ENCODE assay signal across 23 mouse cellular contexts in genomic region chr6:54337321-54337720, GRCm38 (mm10). TPM values are rescaled to one million over a fixed set of nuclear protein-coding genes. Genes with fewer than 3 reads are reported as not detected.
DNase-seq lines count a peak whose midpoint lies in the region; ATAC-seq lines count a peak whose summit lies in the region.
"Had no signal": no experiment of that assay in that cellular context is flagged by ENCODE, and none has a peak within 500 bp of the region (broad histone marks: within the 10 kb centered on the region; RNA-seq: fewer than 3 reads in every experiment).

No protein-coding gene starts in this region.

- no peak for ATAC-seq in midbrain, embryonic 11.5 days (ENCODE audit: low FRiP score)
- ATAC-seq in midbrain, embryonic 13.5 days = no peak
- no peak for ATAC-seq in erythroid progenitor cell, adult 5-6 weeks (replicated peaks; ENCODE audit: low FRiP score, poor library complexity, severe bottlenecking)
- ATAC-seq: forebrain, embryonic 15.5 days; hindbrain, embryonic 16.5 days; intestine, embryonic 16.5 days had no signal

- no peaks in the 10 kb centered on the region for H3K36me3 ChIP-seq in midbrain, embryonic 11.5 days (ENCODE audit: control insufficient read depth, insufficient read depth, low read length)
- no peaks in the 10 kb centered on the region for H3K36me3 ChIP-seq in midbrain, embryonic 13.5 days
- H3K36me3 ChIP-seq: forebrain, embryonic 15.5 days; heart, embryonic 10.5 days; limb, embryonic 15.5 days; neural tube, embryonic 12.5 days had no signal

- no peak overlapping the region for H3K9ac ChIP-seq in midbrain, embryonic 11.5 days (ENCODE audit: low read length)
- H3K9ac ChIP-seq in midbrain, embryonic 13.5 days (replicated peaks) = no peak overlapping the region
- H3K9ac ChIP-seq: forebrain, embryonic 15.5 days; limb, embryonic 15.5 days; liver, embryonic 14.5 days; lung, embryonic 14.5 days; neural tube, embryonic 12.5 days had no signal

- 88% methylated on average over 6 of the region's 6 CpGs for WGBS in midbrain, embryonic 11.5 days
- 88% methylated on average over 6 of the region's 6 CpGs for WGBS in midbrain, embryonic 13.5 days

- H3K4me3 ChIP-seq in midbrain, embryonic 11.5 days (ENCODE audit: low read depth, low read length) = no peak overlapping the region
- no peak overlapping the region for H3K4me3 ChIP-seq in midbrain, embryonic 13.5 days (replicated peaks)
- H3K4me3 ChIP-seq: forebrain, embryonic 15.5 days; heart, embryonic 10.5 days; limb, embryonic 15.5 days; neural tube, embryonic 12.5 days had no signal

- no peaks in the 10 kb centered on the region for H3K27me3 ChIP-seq in midbrain, embryonic 11.5 days (ENCODE audit: control insufficient read depth, insufficient read depth, low read length)
- peaks cover 8% of the 10 kb centered on the region; the same call in 1 of the 2 replicates for H3K27me3 ChIP-seq in midbrain, embryonic 13.5 days
- H3K27me3 ChIP-seq: forebrain, embryonic 15.5 days; neural tube, embryonic 12.5 days had no signal

- no peak overlapping the region for H3K27ac ChIP-seq in midbrain, embryonic 11.5 days (ENCODE audit: low read depth, low read length)
- no peak overlapping the region for H3K27ac ChIP-seq in midbrain, embryonic 13.5 days
- H3K27ac ChIP-seq: forebrain, embryonic 15.5 days; heart, embryonic 10.5 days; limb, embryonic 15.5 days; liver, embryonic 14.5 days; neural tube, embryonic 12.5 days; stomach, postnatal 0 days had no signal

- peaks cover 5% of the 10 kb centered on the region for H3K4me1 ChIP-seq in midbrain, embryonic 11.5 days (ENCODE audit: control insufficient read depth, insufficient read depth, low read length)
- peaks cover 17% of the 10 kb centered on the region for H3K4me1 ChIP-seq in midbrain, embryonic 13.5 days (replicated peaks)
- H3K4me1 ChIP-seq: heart, embryonic 10.5 days had no signal

- no peak overlapping the region for H3K4me2 ChIP-seq in midbrain, embryonic 11.5 days
- no peak overlapping the region for H3K4me2 ChIP-seq in midbrain, embryonic 13.5 days (replicated peaks)
- H3K4me2 ChIP-seq: forebrain, embryonic 15.5 days; limb, embryonic 15.5 days; lung, embryonic 14.5 days; neural tube, embryonic 12.5 days had no signal

- DNase-seq in midbrain, embryonic 11.5 days (ENCODE audit: low spot score, missing footprints) = peak; percentile 10
- peak; percentile 80 for DNase-seq in cerebellum, adult 9-10 months
- DNase-seq in layer of hippocampus, adult 18-20 months (ENCODE audit: low spot score in 2 of 2) = peak; percentile 34 to 72
- DNase-seq in telencephalon, adult 2 months (ENCODE audit: low read depth, low spot score) = peak; percentile 15
- DNase-seq in adrenal gland, adult (ENCODE audit: inconsistent age in 2 of 2, low spot score in 1 of 2) = no peak
- DNase-seq in thymus, postnatal 25 days = no peak
- DNase-seq: adrenal gland, postnatal 10 days; kidney, postnatal 4 days; lung, embryonic 14.5 days; midbrain, embryonic 14.5 days; right cerebral cortex, postnatal 4 days had no signal

- H3K9me3 ChIP-seq in midbrain, embryonic 11.5 days (ENCODE audit: control insufficient read depth, low read length) = no peaks in the 10 kb centered on the region
- no peaks in the 10 kb centered on the region for H3K9me3 ChIP-seq in midbrain, embryonic 13.5 days
- H3K9me3 ChIP-seq: forebrain, embryonic 15.5 days; heart, embryonic 10.5 days; limb, embryonic 15.5 days; neural tube, embryonic 12.5 days had no signal

RNA-seq across cellular contexts. Expression of gene Prr15, which starts 11.7 kb away (rescaled TPM):
- polyA plus RNA-seq in midbrain, embryonic 11.5 days (2014; fragmentation: Nextera tagmentation; extraction: Ambion mirVana) = 0.54 and 0.97 TPM in 2 replicates
- polyA plus RNA-seq in midbrain, embryonic 13.5 days (2015; fragmentation: Nextera tagmentation; extraction: Ambion mirVana) = 1.6 TPM in 2 replicates
- 1 to 10 TPM in 1 of 2 experiments, under 1 TPM in 1; 0.74 to 1.0 TPM for total RNA-seq in layer of hippocampus, adult 18-20 months (2021)
- total RNA-seq in erythroid progenitor cell, adult 5-6 weeks (2015; ENCODE audit: low replicate concordance) = not detected in 2 replicates
- total RNA-seq in erythroid progenitor cell, adult 5-6 weeks (2017; ENCODE audit: low replicate concordance) = not detected in 2 replicates
- total RNA-seq: megakaryocyte, adult 5-6 weeks; MEL had no signal

Comparison
In these comparisons a context has a peak if more than half of its experiments do, and no peak if none do; other contexts are left out.
1. DNase-seq: peak in midbrain, embryonic 11.5 days (single experiment), cerebellum, adult 9-10 months (single experiment), layer of hippocampus, adult 18-20 months (2 of 2) and telencephalon, adult 2 months (single experiment); none in adrenal gland, adult (0 of 2) and thymus, postnatal 25 days (single experiment).